Mouse (Mus musculus) kidney, embryonic 16.5 days (tissue): ENCODE data around the gene Hs6st2. TPM values are rescaled to one million over a fixed set of nuclear protein-coding genes. Genes with fewer than 3 reads are reported as not detected.
A peak's percentile ranks its signal among the peaks of the same experiment; 100 is the strongest.

Experiments used
- ATAC-seq: fragments of 200-750 bp; cut with Nextera tagmentation; 2 replicates; pipeline ENCODE4 v1.8.0; 2017; ENCODE audit warnings: moderate TSS enrichment; ENCODE audit not compliant: low FRiP score, low TSS enrichment
- H3K27ac ChIP-seq: fragments of 300-500 bp; sonication (generic); 2 replicates; pipeline ENCODE4 v1.5.1; 2014; ENCODE audit warnings: low read length
- H3K27me3 ChIP-seq: fragments of 300-500 bp; sonication (generic); 2 replicates; pipeline ENCODE4 v1.6.1; 2014; ENCODE audit warnings: low read length, control low read depth, mixed read lengths; ENCODE audit not compliant: insufficient read depth
- H3K36me3 ChIP-seq: fragments of 300-500 bp; sonication (generic); 2 replicates; pipeline ENCODE4 v1.6.1; 2014; ENCODE audit warnings: low read length, control low read depth, mixed read lengths; ENCODE audit not compliant: insufficient read depth
- H3K4me1 ChIP-seq: fragments of 300-500 bp; sonication (generic); 2 replicates; pipeline ENCODE4 v1.6.1; 2014; ENCODE audit warnings: low read length, control low read depth, mixed read lengths; ENCODE audit not compliant: insufficient read depth
- H3K4me2 ChIP-seq: fragments of 300-500 bp; sonication (generic); replicated peaks from 2 replicates; pipeline ENCODE4 v1.6.1; 2014; ENCODE audit warnings: low read depth, low read length
- H3K4me3 ChIP-seq: fragments of 300-500 bp; sonication (generic); 2 replicates; pipeline ENCODE4 v1.5.1; 2014; ENCODE audit warnings: mild to moderate bottlenecking, low read length
- H3K9ac ChIP-seq: fragments of 300-500 bp; sonication (generic); replicated peaks from 2 replicates; pipeline ENCODE4 v1.6.1; 2014; ENCODE audit warnings: low read length
- H3K9me3 ChIP-seq: fragments of 300-500 bp; sonication (generic); 2 replicates; pipeline ENCODE4 v1.6.1; 2016; ENCODE audit warnings: low read length, control low read depth
- WGBS: fragments of 180-500 bp; shearing (Covaris S2); extraction: QIAGEN DNeasy Blood & Tissue Kit; methylation state at CpG from one replicate; pipeline ENCODE4 v1.1.7; 2014; 5-methylcytosine and 5-hydroxymethylcytosine counted together
- polyA plus RNA-seq: library from polyadenylated mRNA; unstranded; fragments of >200 nt; fragmentation: Nextera tagmentation; extraction: Ambion mirVana; gene quantifications from 2 replicates; pipeline ENCODE4 v1.2.1, GENCODE M21; 2015

Gene Hs6st2
- 19.2 and 20.3 TPM in 2 replicates for polyA plus RNA-seq

- no peaks in the 10 kb centered on the region for H3K9me3 ChIP-seq
- WGBS = 33% methylated on average over 5 of the region's 5 CpGs
- no peak for ATAC-seq
- peaks cover 21% of the 10 kb centered on the region; the same call in 1 of the 2 replicates for H3K27me3 ChIP-seq
- H3K27ac ChIP-seq = 0 out of 2 replicates have a peak within 1 kb of the TSS, but pooled peaks have one; percentile 18
- no peaks in the 10 kb centered on the region for H3K36me3 ChIP-seq
- H3K4me2 ChIP-seq = peak within 1 kb of the TSS; percentile 76
- H3K9ac ChIP-seq = peak within 1 kb of the TSS; percentile 71
- H3K4me3 ChIP-seq = peak within 1 kb of the TSS; percentile 61
- H3K4me1 ChIP-seq = no peaks in the 10 kb centered on the region
Measured at GRCm38 (mm10) chrX:51681756-51682155, at the start of gene Hs6st2. Hs6st2 (minus strand) TSS chrX:51681856.

GRCm38 (mm10) chrX:51714086-51714745, 32.6 kb upstream of the Hs6st2 start:
- H3K4me3 ChIP-seq = no peak overlapping the region
- H3K4me1 ChIP-seq = no peaks in the 10 kb centered on the region
- peaks cover 8% of the 10 kb centered on the region; the same call in 1 of the 2 replicates for H3K27me3 ChIP-seq
- H3K9ac ChIP-seq = no peak overlapping the region
- 68% methylated on average over 8 of the region's 8 CpGs for WGBS
- no peaks in the 10 kb centered on the region for H3K36me3 ChIP-seq
- no peaks in the 10 kb centered on the region for H3K9me3 ChIP-seq
- no peak overlapping the region for H3K27ac ChIP-seq
- no peak for ATAC-seq
- no peak overlapping the region for H3K4me2 ChIP-seq

GRCm38 (mm10) chrX:51712996-51713395, 31.3 kb upstream of the Hs6st2 start:
- Histone ChIP-seq H3K27me3 (peaks cover 15% of the 10 kb centered on the region; the same call in 1 of the 2 replicates), H3K4me3 (no peak overlapping the region), H3K9me3 (no peaks in the 10 kb centered on the region), H3K4me2 (no peak overlapping the region), H3K27ac (no peak overlapping the region), H3K4me1 (no peaks in the 10 kb centered on the region), H3K9ac (no peak overlapping the region), H3K36me3 (no peaks in the 10 kb centered on the region)
- 59% methylated on average over 1 of the region's 1 CpGs for WGBS
- ATAC-seq = no peak

GRCm38 (mm10) chrX:51702823-51703222, 21.2 kb upstream of the Hs6st2 start:
- no peak overlapping the region for H3K27ac ChIP-seq
- ATAC-seq = no peak
- H3K27me3 ChIP-seq = peaks cover 9% of the 10 kb centered on the region; the same call in 1 of the 2 replicates
- 59% methylated on average over 4 of the region's 4 CpGs for WGBS
- no peaks in the 10 kb centered on the region for H3K9me3 ChIP-seq
- H3K4me1 ChIP-seq = no peaks in the 10 kb centered on the region
- no peaks in the 10 kb centered on the region for H3K36me3 ChIP-seq
- H3K4me3 ChIP-seq = no peak overlapping the region
- H3K9ac ChIP-seq = no peak overlapping the region
- H3K4me2 ChIP-seq = no peak overlapping the region

GRCm38 (mm10) chrX:51699079-51699478, 17.4 kb upstream of the Hs6st2 start:
- Histone ChIP-seq H3K4me1 (no peaks in the 10 kb centered on the region), H3K4me2 (no peak overlapping the region), H3K9ac (no peak overlapping the region), H3K27me3 (peaks cover 3% of the 10 kb centered on the region; the same call in 1 of the 2 replicates), H3K4me3 (no peak overlapping the region), H3K9me3 (no peaks in the 10 kb centered on the region), H3K36me3 (no peaks in the 10 kb centered on the region), H3K27ac (no peak overlapping the region)
- no peak for ATAC-seq
- WGBS = 67% methylated on average over 4 of the region's 4 CpGs

GRCm38 (mm10) chrX:51686048-51686949, 4.6 kb upstream of the Hs6st2 start:
- H3K27ac ChIP-seq = no peak overlapping the region
- no peaks in the 10 kb centered on the region for H3K36me3 ChIP-seq
- WGBS = 77% methylated on average over 6 of the region's 6 CpGs
- no peak for ATAC-seq
- H3K9me3 ChIP-seq = no peaks in the 10 kb centered on the region
- peaks cover 21% of the 10 kb centered on the region; the same call in 1 of the 2 replicates for H3K27me3 ChIP-seq
- H3K4me3 ChIP-seq = no peak overlapping the region
- no peak overlapping the region for H3K9ac ChIP-seq
- no peak overlapping the region for H3K4me2 ChIP-seq
- H3K4me1 ChIP-seq = no peaks in the 10 kb centered on the region

- H3K9me3 ChIP-seq = no peaks in the 10 kb centered on the region
- H3K27me3 ChIP-seq = peaks cover 24% of the 10 kb centered on the region; the same call in 1 of the 2 replicates
- 62% methylated on average over 3 of the region's 3 CpGs for WGBS
- ATAC-seq = no peak
- no peak overlapping the region for H3K4me3 ChIP-seq
- no peak overlapping the region for H3K27ac ChIP-seq
- no peaks in the 10 kb centered on the region for H3K4me1 ChIP-seq
- H3K36me3 ChIP-seq = no peaks in the 10 kb centered on the region
- H3K9ac ChIP-seq = no peak overlapping the region
- no peak overlapping the region for H3K4me2 ChIP-seq
Measured at GRCm38 (mm10) chrX:51684336-51685056, 2.8 kb upstream of the Hs6st2 start.

GRCm38 (mm10) chrX:51681170-51681667, 437 bp downstream of the Hs6st2 start:
- Histone ChIP-seq H3K9me3 (no peaks in the 10 kb centered on the region), H3K4me1 (no peaks in the 10 kb centered on the region), H3K4me2 (peak overlapping the region; percentile 76), H3K36me3 (no peaks in the 10 kb centered on the region), H3K4me3 (peak overlapping the region; percentile 61), H3K27ac (0 out of 2 replicates have a peak overlapping the region, but pooled peaks have one; percentile 18), H3K9ac (peak overlapping the region; percentile 71), H3K27me3 (peaks cover 21% of the 10 kb centered on the region; the same call in 1 of the 2 replicates)
- 9% methylated on average over 38 of the region's 43 CpGs for WGBS
- ATAC-seq = peak; percentile 82
